Mouse (Mus musculus) induced T-regulatory cell, adult 2 months (primary cell): ENCODE results near the gene Gm42906.

Source experiments
- DNase-seq: peaks from one replicate; pipeline ENCODE4 v3.0.0-alpha.2; 2012; ENCODE audit warnings: low read depth

Gm42906 gene

DNA sequence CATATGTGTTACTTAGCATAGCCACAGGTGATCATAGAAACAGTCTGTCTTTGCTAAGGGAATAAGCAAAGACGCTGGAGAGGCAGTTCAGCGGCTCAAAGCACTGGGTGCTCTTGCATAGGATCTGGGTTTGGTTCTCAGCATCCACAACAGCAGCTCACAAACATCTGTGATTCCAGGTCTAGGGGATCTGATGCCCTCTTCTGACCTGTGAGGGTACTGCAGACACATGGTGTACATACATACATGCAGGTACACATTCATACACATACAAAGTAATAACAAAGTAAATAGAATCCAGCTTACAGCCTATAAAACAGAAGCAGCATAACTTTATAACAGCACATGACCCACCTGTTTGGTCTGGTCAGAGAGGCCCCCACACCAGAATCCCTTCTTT lies 366.0 kb downstream of the Gm42906 start:
- no peak for DNase-seq

DNA sequence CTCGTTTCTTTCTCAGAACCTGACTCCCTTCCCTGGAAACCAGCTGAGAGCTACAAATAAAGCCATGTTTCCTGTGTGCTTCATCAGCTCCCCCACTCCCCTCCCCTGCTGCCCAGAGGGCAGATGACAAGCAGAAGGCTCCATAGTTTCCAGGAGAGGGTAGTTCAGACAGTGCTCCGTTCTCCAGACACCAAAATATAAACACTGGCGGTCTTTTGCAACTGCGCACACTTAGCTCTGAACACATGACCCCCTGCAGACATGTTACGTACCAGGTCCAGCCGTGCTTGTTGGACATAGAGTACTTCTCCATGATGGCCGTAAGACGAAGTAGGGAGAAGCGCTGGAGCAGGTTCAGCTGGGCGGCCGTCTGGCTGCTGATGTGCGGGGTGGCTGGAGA lies 367.5 kb downstream of the Gm42906 start:
- no peak for DNase-seq

DNA sequence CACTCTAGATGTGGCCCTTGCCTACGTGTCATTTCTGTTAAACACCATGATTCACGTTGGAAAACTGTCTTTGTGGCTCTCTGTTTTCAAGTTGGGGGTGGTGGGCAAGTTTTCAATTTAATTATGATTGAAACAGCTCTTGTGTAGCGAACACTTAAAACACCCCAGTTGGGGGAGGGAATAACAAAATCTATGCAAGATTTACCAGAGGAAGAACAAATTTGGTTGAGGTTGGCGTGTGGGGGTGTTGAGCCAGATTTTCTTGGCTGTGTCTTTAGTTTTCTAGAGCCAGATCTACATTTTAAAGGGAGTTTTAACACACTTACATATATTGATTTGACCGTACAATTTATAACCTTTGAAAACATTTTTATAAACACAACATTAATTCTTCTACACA lies 368.2 kb downstream of the Gm42906 start:
- no peak for DNase-seq

DNA sequence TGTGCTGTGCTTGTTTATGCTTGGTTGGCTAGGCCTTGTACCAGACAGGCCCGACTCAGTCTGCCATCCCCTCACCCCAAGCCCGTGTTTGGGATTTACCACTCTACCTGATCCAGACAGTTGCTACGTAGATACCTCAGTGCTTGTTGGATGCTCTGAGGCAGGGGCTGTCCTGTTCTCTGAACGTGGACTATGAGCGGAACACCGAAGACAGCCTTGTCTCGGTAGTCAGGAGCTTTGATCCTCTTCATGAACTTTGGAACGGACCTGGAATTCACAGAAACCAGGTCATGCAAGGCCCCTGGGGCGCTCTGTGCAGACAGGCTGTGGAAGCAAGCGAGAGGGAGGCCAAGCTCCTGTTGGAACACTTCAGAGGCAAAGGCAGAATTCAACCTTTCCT lies 368.6 kb downstream of the Gm42906 start:
- no peak for DNase-seq

DNA sequence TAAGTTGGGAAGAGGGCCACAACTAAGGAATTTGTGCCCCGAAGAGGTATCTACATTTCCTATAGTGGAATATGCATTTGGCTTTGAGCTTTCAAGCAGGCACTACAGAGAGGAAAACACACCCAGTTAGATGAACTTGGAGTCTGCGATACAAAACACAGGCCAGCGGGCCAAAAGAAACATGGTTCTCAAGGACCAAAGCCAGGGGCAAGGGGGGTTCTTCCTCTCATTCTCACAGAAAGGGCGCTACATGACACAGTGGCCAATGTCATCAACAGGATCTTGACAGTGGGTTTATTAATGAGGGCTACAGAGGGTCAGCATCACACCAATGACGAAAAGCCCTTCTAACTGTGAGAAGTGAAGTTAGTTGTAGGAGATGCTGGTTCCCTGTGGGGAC lies 370.2 kb downstream of the Gm42906 start:
- no peak for DNase-seq

DNA sequence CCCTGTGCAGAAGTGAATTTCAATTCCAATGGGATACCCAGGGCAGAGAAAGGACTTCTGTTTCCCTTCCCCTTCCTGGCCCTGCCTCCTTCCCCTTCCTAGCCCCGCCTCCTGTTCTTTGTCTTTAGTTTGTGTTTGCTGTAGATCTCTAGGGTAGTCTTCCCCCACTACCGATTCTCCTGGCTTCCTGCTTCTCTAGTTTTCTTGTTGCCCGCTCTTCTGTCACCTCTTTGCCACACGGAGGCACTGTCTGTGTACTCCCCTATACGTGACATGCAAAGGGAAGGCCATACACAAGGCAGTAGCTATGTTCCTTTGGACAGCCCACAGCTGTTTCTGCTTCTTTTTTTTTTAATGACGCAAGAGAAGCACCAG lies 371.1 kb downstream of the Gm42906 start:
- DNase-seq, result no peak

DNA sequence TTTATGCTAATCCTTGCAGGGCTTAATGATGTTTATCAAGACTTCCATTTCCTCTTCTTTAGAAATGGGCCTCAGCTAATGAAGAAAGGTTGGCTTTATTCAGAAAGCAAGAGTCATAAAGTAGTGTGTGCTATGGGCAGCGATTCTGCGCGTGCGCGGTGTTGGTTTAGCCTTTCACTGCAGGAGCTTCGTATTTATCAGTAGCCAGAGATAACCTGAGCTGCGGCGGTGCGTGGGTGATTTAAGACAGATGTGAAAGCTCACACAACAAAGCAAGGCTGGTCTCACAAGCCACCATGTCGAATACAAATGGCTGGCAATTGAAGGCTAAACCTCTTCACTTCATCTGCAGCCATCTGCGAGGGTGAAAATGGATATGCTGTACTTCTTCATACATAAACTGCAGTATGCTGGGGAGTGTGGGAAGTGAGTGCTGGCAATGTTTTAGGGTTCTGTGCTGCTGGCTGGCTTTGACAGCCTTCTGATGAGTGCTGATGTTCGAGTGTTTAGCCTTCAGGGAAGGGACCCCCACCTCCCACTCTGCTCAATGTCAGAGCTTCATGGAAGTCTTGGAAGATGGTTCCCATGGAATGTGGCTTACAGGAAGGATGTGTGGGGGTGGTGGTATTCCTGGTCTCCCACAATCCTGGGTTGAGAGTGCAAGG lies 371.6 kb downstream of the Gm42906 start:
- no peak for DNase-seq

DNA sequence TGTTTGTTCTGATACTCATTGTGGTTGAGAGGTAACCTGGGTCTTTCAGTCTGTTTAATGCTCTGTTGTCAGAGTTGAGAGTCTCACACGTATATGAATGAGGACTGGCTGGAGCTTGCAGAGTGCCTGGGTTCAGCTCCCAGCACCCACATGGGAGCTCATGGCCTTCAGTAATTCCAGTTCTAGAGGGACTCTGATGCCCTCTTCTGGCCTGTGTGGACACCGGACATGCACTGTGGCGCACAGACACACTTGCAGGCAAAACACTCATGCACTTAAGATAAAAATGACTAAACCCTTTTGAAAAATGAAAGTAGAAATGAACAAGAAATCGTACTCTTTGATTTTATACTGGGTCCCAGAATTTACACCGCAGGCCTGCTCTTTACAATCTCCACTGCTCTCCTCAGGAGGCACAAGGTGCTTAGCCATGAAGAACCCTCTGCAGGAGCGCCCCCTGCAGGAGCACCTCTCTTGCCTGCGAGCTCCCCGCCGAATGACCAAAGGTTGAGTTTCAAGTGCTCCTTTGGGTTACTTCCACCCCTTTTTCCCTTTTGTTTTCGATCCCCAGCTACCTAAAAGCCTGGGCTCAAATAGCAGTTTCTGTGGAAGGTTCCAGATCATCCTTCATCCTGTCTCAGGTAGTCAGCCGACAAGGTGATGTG lies 372.4 kb downstream of the Gm42906 start:
- no peak for DNase-seq

DNA sequence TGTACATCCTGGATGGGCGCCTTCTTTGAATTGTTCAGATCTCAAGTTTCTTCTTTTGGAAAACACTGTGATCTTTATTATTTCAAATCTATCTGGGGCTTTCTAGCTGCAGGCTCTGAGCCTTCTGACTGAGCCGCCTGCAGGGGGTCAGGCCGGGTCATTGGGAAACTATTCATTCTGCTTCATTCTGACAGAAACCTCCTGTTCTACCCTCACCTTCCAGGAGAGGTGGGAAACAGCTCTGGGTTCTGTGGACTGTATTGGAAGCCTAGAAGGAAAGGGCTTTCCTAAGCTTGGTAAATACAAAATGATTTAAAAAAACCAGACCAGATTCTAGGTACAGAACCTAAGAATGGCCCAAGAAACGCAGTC lies 373.2 kb downstream of the Gm42906 start:
- no peak for DNase-seq

DNA sequence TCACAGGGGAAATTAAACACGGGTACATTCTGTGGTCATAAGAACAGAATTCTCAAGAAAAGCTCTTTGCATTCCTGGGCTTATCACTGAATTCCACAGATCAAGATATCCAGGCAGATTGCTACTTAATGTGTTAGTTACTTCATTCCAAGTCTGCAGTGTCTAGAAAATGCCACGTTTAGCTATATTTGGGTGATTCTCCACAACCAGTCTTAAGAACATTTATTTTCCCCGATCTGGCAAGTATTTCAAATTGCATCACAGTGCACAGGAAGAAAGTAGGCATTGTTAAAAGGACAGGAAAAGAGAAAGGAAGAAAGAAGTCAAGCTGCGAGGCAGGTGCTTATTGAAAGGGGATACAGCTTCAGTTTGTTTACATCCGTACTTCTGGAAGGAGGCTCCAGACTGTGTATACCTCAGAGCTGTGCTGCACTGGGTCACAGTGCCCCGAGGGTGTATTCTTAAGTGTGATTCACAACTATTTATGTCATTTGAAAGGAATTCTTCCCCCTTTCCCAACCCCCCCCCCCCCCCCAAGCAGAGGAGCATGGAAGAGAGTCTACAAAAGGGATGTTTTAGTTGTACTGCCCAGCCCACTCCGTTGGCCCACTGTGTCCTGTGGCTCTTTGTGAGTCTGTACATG lies 373.7 kb downstream of the Gm42906 start:
- DNase-seq, result no peak

DNA sequence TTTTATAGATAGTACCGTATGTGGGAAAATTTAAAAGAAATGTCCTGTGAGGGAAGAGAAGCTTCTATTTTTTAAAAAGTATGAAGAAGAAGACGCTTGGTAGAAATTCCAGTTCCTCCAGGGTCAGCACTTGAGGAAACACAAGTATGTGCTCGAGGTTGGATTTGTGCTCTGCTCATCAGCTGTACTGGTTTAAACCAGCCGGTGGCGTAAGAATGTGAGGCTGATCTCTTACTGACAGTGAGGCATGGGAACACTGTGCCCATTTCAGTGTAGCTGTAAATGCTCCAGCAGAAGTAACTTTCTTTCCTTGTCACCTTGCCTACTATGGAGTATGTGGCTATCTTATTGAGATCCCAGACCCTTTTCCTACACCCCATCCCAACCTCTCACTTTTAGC lies 374.8 kb downstream of the Gm42906 start:
- DNase-seq, result no peak

DNA sequence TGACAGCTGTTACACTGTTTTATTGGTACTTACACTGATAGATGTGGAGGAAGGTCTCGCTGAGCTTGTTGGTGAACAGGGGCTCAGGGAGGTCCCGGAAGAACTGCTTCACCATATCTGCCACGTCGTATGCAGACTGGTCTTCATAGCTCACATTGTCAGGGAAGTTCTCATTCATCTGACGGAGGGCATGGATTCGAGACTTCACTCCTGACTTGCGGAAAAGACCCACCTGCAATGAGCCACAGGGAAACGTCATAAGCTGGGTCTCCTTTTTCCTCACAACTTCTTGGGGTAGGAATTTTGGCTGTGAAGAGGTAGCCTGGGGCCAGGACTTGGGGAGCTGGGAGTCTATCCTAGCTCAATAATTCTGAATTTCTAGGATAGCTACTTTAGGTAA lies 375.6 kb downstream of the Gm42906 start:
- DNase-seq, result no peak

DNA sequence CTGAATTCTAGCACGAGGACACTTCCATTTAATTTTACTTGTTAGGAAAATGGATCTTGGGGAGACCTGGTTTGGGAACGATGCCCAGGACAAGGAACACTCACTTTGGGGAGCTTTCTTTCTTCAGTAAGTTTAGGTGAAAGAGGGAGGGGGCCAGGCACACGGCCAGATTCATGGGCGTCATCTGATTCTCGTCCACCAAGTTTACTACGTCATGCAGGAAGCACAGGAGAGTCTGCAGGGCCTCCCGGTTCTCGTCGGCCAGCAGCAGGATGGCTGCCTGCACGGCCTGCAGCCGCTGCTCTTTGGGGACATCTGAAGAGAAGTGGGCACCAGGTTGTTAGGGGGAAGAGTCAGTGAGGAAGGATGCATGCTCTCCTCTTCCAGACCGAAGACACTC lies 380.5 kb downstream of the Gm42906 start:
- no peak for DNase-seq

DNA sequence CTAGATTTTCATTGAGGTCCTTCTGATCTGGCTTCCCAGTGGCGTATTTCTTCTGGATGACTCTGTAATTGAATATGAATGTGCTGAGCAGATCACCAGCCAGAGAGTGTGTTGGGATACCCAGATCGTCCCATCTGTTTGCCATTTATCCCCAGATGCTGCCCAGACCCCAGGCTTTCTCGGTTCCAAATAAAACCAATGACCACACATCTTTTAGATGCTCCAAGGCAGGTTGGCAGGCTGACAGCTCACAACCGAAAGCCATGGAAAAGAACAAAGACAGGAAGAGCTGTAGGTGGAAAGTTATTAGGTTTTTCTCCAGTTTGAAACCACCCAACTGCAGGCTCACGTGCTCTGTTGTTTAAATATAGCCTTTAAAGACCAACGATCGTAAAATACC lies 381.0 kb downstream of the Gm42906 start:
- no peak for DNase-seq

DNA sequence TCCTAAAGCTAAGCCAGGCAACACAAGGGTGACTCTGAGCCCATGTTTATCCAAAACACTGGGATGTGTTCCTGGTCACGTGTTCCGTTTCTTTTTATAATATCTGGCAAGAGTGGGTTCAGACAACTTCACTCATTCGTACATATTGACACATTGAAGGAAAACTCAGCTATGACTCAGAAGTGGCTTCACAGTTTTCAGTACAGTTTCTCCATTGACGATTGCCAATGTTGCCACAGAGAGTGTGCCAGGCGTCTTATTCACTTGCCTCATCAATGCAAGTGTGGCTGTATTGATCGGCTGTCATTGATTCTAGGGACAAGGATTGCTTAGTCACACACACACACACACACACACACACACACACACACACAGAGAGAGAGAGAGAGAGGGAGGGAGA lies 381.8 kb downstream of the Gm42906 start:
- DNase-seq, result no peak

DNA sequence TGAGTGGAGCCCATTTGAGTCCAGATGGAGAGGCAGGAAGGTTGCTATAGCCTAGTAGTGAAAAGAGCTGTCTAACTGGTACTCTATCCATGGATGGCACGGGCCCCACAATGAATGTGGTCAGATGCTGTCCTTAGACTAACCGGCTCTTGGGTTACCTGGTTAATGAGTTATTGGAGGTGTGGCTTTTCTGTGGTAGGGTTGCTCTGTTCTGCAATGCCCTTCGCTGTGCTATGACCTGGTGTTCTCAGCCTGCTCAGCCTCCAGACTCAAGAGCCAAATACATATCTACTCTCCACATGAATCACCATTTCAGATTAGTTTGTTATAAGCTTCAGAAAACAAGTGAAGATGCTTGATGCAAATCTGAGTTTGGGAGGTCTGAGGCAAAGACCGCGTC lies 385.1 kb downstream of the Gm42906 start:
- no peak for DNase-seq

DNA sequence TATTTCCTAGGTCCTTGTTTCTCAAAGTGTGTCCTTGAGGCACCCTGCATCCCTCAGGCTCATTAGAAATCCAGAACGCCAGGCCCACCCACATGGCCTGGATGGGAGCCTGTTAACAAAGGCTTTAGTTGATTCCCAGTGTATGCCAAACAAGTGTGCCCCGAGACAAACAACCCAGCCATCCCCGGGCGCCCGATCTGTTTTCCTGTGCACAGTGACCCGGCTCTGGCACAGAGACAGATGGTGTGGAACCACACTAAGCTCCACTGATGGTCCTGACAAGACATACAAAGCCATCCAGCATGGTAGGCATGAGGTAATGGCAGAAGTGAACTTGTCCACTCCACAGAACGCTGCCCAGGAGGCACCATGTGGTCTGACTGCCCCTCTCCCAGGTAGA lies 390.1 kb downstream of the Gm42906 start:
- no peak for DNase-seq

DNA sequence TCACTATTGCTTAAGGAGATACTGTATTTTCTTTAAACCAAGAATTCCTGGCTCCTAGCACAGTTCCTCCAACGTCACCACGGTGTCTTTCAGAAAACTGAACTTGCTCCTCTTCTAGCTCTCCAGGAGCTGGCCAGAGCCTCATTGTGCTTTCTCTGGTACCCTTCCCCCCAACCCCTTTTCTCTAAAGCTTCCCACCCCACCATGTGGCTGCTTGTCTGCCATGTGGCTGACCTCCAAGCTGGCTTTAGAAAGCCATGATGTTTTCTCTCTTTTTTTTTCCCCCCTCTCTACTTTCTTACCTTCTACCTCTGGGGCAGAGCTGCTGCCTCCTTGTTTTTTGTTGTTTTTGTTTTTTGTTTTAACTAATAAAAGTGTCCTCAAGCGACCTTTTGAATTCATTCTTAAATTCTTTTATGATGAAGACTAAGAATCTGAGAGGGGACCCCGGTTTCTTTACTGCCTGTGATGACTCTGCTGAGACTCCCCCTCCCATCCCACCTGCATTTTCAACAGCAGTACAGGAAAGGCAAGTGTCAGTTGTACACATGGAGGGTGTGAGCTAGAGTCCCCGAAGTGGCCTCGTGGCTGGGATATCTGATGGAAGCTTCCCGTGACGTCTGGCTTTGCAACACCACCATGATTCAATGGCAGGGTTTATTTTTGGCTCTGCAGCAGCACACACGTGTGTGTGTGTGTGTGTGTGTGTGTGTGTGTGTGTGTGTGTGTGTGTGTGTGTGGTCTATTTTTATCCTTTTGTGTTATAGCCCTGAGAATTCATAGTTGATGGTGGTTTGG lies 393.0 kb downstream of the Gm42906 start:
- DNase-seq, result no peak

DNA sequence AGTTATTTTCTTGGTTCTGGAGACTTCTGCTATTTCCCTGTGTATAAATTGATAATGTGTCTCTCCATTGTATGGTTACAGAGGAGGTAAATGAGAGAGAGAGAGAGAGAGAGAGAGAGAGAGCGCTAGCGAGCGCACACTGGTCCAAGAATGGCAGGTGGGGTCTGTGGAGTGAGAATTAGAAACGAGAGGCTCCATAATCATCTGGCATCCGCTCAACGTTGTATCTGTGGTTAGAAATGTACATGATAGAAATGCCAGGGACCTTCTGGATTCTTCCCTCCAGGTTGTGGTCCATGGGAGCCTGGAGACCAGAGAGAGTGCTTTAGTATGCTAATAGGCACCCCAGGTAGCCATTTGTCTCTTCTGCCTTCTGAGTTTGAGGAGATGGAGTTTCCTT lies 399.1 kb downstream of the Gm42906 start:
- DNase-seq, result no peak

DNA sequence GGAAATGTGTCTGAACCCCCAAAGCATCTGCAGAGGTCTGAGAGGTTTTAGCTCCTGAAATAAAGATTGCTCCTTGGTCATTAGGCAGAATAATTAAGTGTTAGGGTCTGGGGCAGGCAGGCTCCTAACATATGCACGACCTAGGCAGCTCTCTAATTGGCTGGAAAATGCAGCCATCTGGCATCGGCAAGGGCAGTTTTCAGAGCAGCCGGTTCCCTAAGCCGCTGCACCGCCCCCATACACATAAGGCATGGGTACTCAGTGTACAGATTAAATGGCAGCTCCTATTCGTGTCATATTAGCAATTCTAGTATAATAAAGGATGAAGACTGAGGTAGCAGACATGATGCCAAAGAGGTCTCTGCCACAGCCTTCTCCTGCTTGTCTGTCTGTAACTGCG lies 400.8 kb downstream of the Gm42906 start:
- DNase-seq, result no peak

DNA sequence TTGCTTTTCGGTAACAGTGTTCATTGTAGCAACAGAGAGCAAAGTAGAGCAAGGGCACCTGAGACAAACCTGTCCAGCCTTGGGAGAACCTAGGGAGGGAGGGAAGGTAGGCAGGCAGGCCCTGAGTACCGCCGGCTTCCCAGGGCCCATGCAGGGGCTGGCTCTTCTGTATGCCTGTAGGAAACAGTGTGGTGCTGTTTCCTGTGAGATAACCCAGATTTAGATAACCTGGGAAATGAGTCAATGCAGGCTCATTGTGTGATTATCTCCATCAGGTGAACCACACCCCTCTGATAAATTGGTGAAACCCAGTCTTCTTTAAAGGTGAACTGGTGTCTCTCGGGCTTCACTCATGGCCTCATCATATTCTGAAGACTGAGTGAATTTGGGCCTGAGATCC lies 401.9 kb downstream of the Gm42906 start:
- no peak for DNase-seq

DNA sequence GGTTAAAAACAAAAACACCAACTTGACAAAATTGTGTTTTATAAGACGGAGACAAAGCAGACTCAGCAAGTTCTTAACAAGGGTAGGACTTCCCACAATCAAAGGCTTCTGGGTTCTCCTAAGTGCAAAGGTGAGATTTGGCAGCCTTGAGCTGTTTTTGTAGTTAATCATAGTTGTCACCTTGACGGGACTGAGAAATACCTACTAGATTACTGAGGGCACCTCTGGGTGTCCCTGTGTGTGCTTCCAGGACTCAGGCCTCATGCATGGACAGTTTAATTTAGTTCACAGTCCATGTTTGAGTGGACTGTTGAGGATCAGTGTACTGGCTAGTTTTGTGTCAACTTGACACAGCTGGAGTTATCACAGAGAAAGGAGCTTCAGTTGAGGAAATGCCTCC lies 403.5 kb downstream of the Gm42906 start:
- DNase-seq, result no peak

DNA sequence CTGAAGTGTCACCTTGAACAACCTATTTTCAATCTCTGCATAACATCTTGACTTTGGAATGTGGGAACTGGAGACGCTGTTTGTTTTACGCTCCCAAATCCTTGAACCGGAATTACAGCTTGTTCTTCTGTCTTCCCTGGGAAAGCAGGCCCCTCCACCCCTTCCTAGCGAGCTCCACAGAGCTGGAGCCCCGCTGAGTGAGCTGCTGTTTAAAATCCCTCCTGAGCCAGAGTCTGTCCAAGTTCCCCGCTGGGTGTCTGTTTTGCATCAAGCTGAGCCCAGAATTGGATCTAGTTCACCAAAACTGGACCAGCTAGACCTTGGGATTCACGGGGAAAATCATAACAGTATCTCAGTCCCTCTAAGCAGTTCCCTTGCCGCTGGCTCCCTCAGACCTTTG lies 404.5 kb downstream of the Gm42906 start:
- no peak for DNase-seq
